Mouse (Mus musculus) embryo, embryonic 11.5 days (tissue): Measurements from ENCODE around the gene Tinf2.

Source experiments
- DNase-seq: peaks from one replicate; pipeline ENCODE4 v3.0.0-alpha.2; 2012; ENCODE audit warnings: low read depth, low spot score

Gene Tinf2

DNA sequence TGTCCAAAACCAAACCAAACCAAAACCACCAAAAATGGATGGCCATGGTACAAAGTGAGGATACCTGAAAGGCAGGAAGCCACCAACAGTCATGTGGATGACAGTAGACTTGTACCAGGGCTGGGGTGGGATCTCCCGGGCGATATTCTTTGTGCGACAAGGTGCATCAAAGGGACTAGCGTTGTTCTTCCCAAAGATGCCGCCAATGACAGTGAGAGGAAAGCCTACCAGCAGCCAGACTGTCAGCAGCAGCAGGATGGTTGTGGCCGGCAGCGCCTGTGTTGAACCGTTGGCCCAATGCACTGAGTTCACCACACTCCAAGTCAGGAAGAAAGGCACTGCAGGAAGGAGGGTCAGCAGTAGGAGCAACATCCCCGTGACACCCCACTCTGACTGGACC is 43.8 kb downstream of the Tinf2 start, which contains the start of gene Gm49378:
Gene Gm49378, minus strand, starts transcription at position 101 of the 400 bp plus-strand sequence.
- no peak for DNase-seq

DNA sequence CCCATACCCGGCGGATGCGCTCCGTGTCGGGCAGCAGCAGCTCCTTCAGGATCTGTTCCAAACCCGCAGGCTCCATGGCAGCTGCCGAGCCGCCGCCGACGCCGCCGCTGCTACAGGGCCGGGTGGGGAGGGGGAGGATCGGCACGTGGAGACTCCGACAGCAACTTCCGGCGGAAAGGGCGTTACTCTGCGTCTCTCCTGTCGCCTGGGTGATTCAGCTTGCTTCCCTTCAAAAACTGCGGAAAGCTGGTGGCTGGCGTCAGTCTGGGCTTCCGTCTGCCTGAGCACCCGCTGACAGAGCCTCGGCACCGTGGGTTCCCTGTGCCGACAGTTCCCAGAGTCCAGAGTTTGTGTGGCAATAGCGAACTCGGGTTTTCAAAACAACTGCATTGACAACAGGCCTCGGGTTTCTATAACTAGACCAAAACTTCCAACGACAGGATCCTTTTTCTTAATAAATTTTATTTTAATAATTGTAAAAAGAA is 46.1 kb downstream of the Tinf2 start, which contains the start of gene Ipo4:
Gene Ipo4, minus strand, starts transcription at position 435 of the 485 bp plus-strand sequence.
- peak; percentile 80 for DNase-seq

DNA sequence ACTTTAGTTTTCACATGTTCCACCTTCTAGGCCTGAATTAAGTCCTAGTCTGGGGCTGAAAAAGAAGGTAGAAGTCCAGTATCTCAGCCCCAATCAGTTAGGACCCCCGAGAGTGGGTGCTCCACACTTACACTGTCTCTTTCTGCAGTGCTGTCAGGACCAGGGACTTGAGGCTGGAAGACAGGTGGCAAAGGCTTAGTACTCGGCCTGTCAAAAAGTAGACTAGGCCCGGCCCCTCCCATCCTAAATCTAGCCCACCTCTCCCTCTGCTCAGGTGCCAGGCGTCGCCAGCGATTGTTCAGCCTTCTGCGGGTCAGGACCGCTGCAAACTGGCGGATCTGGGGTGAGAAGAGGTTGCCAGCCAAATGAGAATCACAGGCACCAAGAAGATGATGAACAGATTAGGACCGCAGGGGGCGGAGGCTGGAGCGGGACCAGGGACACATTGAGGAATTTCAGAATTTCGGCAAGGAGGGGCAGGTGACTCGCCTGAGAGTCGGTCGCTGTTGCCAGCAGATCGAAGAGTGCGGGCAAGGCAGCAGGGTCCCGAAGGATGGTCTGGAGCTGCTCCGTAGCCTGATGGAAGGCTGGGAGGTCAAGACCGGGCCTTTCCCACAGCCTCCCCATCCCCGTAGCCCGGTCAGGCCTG is 46.6 kb downstream of the Tinf2 start:
- DNase-seq, result no peak

DNA sequence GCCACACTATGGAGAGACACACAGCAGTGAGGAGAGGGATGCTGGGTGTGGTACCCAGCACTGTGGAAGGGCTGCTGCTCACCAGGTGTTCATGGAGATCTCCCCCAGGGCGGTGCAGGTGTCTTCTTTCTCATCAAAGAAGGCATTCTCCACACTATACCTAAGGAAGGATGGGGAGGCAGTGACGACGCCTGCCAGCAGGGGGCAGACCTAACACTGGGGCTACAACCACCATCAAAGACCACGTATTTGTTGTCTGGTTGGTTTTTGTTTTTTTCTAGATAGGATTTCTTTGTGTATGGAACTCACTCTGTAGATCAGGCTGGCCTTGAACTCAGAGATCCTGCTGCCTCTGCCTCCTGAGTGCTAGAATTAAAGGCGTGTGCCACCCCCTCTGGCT is 52.3 kb downstream of the Tinf2 start:
- DNase-seq, result no peak

DNA sequence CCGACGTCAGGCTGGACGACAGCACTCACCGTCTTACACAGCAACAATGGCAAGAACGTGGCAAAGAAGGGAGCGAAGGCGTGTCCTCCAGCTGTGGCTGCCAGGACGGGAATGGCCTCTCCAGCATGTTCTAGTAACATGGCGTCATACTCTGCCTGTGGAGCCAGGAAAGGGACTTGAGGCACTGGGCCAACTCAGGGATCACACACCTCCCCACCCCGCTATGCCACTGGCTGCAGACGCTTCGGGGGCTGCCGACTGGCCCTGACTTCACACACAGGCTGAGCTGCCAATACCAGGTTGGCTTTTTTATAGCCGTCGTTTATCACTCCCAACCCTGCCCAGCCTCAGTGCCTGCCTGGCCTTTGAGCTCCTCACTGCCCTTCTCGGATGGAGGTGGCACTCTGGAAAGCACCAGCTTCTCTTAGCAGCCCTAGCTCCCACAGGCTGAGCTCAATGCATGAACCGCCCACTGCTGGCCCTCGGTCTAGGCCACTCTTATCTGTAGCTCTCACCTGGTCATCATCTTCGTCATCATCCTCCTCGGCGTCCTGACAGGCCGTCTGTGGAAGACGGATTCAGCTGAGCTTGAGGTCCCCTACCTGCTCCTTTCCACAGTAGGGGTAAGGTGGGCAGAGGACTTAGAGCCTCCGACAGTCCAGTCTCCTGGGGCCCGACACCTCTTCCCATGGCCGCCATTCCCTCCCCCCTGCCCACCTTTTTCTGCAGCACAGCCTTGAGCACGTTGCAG is 53.4 kb downstream of the Tinf2 start:
- no peak for DNase-seq
